Mouse (Mus musculus) adrenal gland, postnatal 14 days (tissue): Measurements from ENCODE around the gene Zfp426. TPM values are rescaled to one million over a fixed set of nuclear protein-coding genes. Genes with fewer than 3 reads are reported as not detected.

ENCODE experiments used
- DNase-seq: peaks from one replicate; pipeline ENCODE4 v3.0.0; 2021; ENCODE audit warnings: mixed read lengths
- long read RNA-seq, 2 experiments: library from polyadenylated mRNA; stranded (forward); transcript quantifications; one replicate each; pipeline ENCODE4 v2.0.0; 2021
- total RNA-seq: library from RNA; stranded (reverse); gene quantifications from 2 replicates; pipeline ENCODE4 v1.2.3, GENCODE M21; 2021

Zfp426 gene
- 20.5 and 22.1 TPM in 2 replicates for total RNA-seq
- long read RNA-seq, experiment 1, partial matches to known transcripts = 3 of 11 reads
- long read RNA-seq, experiment 1, other reads (novel, unspliced or antisense) = 8 of 11 reads
- long read RNA-seq, experiment 2, partial matches to known transcripts = 1 of 12 reads
- long read RNA-seq, experiment 2, other reads (novel, unspliced or antisense) = 7 of 12 reads

- DNase-seq = peak; percentile 90
Observed at GRCm38 (mm10) chr9:20492527-20493233, at the start of gene Zfp426. TSS of gene Zfp426 (minus strand) at chr9:20492746.

- no peak for DNase-seq
Observed at GRCm38 (mm10) chr9:20536598-20536997, 44.1 kb upstream of the Zfp426 start.

- no peak for DNase-seq
Observed at GRCm38 (mm10) chr9:20534326-20534926, 41.9 kb upstream of the Zfp426 start.

GRCm38 (mm10) chr9:20521306-20521957 is 28.9 kb upstream of the Zfp426 start, which contains the start of gene Zfp266:
TSS of gene Zfp266 (minus strand) at chr9:20521417.
- DNase-seq = peak; percentile 94

GRCm38 (mm10) chr9:20520531-20521210 is 28.1 kb upstream of the Zfp426 start:
- peak; percentile 15 for DNase-seq

GRCm38 (mm10) chr9:20519949-20520348 is 27.4 kb upstream of the Zfp426 start:
- DNase-seq = peak; percentile 24

GRCm38 (mm10) chr9:20518708-20519107 is 26.2 kb upstream of the Zfp426 start:
- DNase-seq = no peak

GRCm38 (mm10) chr9:20517727-20518126 is 25.2 kb upstream of the Zfp426 start:
- DNase-seq = no peak

GRCm38 (mm10) chr9:20514016-20514415 is 21.5 kb upstream of the Zfp426 start:
- DNase-seq = no peak

GRCm38 (mm10) chr9:20512714-20513113 is 20.2 kb upstream of the Zfp426 start:
- no peak for DNase-seq

- DNase-seq = no peak
Observed at GRCm38 (mm10) chr9:20511645-20512044, 19.1 kb upstream of the Zfp426 start.

GRCm38 (mm10) chr9:20510346-20510745 is 17.8 kb upstream of the Zfp426 start:
- no peak for DNase-seq

GRCm38 (mm10) chr9:20509676-20510075 is 17.1 kb upstream of the Zfp426 start:
- no peak for DNase-seq

GRCm38 (mm10) chr9:20504801-20505200 is 12.3 kb upstream of the Zfp426 start:
- DNase-seq = no peak

GRCm38 (mm10) chr9:20493281-20493680 is 735 bp upstream of the Zfp426 start:
- no peak for DNase-seq

GRCm38 (mm10) chr9:20491858-20492526 is 554 bp downstream of the Zfp426 start:
- no peak for DNase-seq

GRCm38 (mm10) chr9:20489536-20489935 is 3.0 kb downstream of the Zfp426 start:
- DNase-seq = no peak

GRCm38 (mm10) chr9:20479396-20479795 is 13.2 kb downstream of the Zfp426 start:
- DNase-seq = peak; percentile 24

- no peak for DNase-seq
Observed at GRCm38 (mm10) chr9:20476632-20477031, 15.9 kb downstream of the Zfp426 start.

GRCm38 (mm10) chr9:20466761-20467442 is 25.6 kb downstream of the Zfp426 start:
- peak; percentile 73 for DNase-seq
